Comparison of ENCODE assay signal across 8 mouse cellular contexts in the genomic region with DNA sequence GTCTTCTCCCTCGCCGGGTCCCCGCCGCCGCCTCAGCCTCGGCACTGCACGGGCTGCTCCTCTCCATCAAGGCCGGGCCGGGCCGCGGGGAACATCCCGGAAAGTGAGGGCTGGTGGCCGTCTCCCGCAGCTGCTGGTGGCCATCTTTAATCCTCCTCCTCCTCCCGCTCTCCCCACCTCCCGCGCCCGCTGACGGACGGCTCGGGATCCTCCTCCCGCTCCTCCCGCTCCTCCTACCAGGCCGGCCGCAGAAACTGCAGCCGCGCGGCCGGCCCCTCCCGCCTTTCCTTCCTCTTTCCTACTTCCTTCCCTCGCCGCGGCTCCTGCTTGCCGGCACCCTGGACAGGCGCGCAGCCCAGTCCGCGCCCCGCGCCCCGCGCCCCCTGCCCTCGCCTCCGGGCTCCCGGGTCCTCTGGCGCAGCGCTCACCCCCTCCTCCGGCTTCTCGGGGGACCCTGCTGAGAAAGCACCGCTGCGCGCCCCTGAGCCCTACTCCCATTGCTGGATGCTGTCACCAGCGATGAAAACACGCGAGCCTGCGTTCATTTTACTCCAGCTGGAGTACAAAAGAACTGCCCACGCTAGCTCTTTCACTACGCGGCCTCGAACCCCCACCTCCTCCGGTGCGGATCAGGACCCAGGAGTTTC. TPM values are rescaled to one million over a fixed set of nuclear protein-coding genes. Genes with fewer than 3 reads are reported as not detected.
DNase-seq lines count a peak whose midpoint lies in the region; ATAC-seq and TF ChIP-seq lines count a peak whose summit lies in the region.

A gene (minus strand): TSS at position 155 of the 647 bp plus-strand sequence.

- H3K27ac ChIP-seq in hindbrain, embryonic 12.5 days: peak within 1 kb of the TSS; percentile 98

- peaks cover 35% of the 10 kb centered on the region for H3K4me1 ChIP-seq in hindbrain, embryonic 12.5 days

- no peaks in the 10 kb centered on the region for H3K9me3 ChIP-seq in hindbrain, embryonic 12.5 days (replicated peaks)

- peak within 1 kb of the TSS; percentile 75 for H3K4me2 ChIP-seq in hindbrain, embryonic 12.5 days (replicated peaks)

- peak; percentile 97 for ATAC-seq in Patski
- ATAC-seq in hindbrain, embryonic 12.5 days (ENCODE audit: low FRiP score): peak; percentile 92

- in situ Hi-C loops in Patski (cut with MboI; ENCODE audit: low pct_unique_long_range_greater_than_20kb): loop anchor here (5.0 to 10.0 kb wide), 3 partner anchors 78 to 365 kb away; no protein-coding TSS in a partner anchor

- DNase-seq in Patski (ENCODE audit: low read depth, low spot score): no peak
- peak; percentile 94 for DNase-seq in cerebellum, postnatal 25 days
- peak; percentile 67 to 78 for DNase-seq in frontal cortex, postnatal 25 days (ENCODE audit: low spot score in 2 of 2)
- peak; percentile 76 to 77 for DNase-seq in layer of hippocampus, postnatal 25 days (ENCODE audit: extremely low spot score in 1 of 2, low spot score in 1 of 2)
- DNase-seq in lung, postnatal 10 days: peak; percentile 95
- DNase-seq in ovary, postnatal 36 days (ENCODE audit: low spot score): peak; percentile 89
- peak; percentile 35 for DNase-seq in thymus, postnatal 4 days

- no peaks in the 10 kb centered on the region for H3K27me3 ChIP-seq in Patski
- no peaks in the 10 kb centered on the region for H3K27me3 ChIP-seq in hindbrain, embryonic 12.5 days

- CTCF ChIA-PET in Patski (lab: Charles Lee): interaction anchor here (0.7 to 1.5 kb wide), 5 partner anchors 73 to 174 kb away, joined by 3 read pairs; no protein-coding TSS in a partner anchor

- H3K4me3 ChIP-seq in hindbrain, embryonic 12.5 days: peak within 1 kb of the TSS; percentile 95

- H3K36me3 ChIP-seq in hindbrain, embryonic 12.5 days: peaks cover 8% of the 10 kb centered on the region; the same call in 1 of the 2 replicates

- TF ChIP-seq CTCF in Patski (IDR thresholded peaks at IDR 0.05): no peak

- WGBS in hindbrain, embryonic 12.5 days: under 1% methylated on average over 30 of the region's 62 CpGs

- peak within 1 kb of the TSS; percentile 98 for H3K9ac ChIP-seq in hindbrain, embryonic 12.5 days

- POLR2A ChIA-PET in Patski (lab: Charles Lee): interaction anchor here (0.6 to 1.1 kb wide), 6 partner anchors 14 to 350 kb away, joined by 3 to 6 read pairs (median 3); no protein-coding TSS in a partner anchor

RNA-seq across cellular contexts. Expression of the gene that starts here (rescaled TPM):
- polyA plus RNA-seq in Patski (2021): 61.1 TPM
- 41.3 and 41.9 TPM in 2 replicates for polyA plus RNA-seq in hindbrain, embryonic 12.5 days (2016; fragmentation: Nextera tagmentation; extraction: Ambion mirVana)
- total RNA-seq in layer of hippocampus, postnatal 25 days (2021): 100 to 1,000 TPM; 109 to 127 TPM
